Mouse (Mus musculus): ENCODE measurements around the gene Rxfp3. TPM values are rescaled to one million over a fixed set of nuclear protein-coding genes. Genes with fewer than 3 reads are reported as not detected.

The Rxfp3 gene
- polyA plus RNA-seq (2015; fragmentation: Nextera tagmentation; extraction: Ambion mirVana) = 0.04 and 0.05 TPM in 2 replicates

GRCm38 (mm10) chr15:11037711-11038110 is at the start of gene Rxfp3:
TSS of gene Rxfp3 (minus strand) at chr15:11037991.
- Histone ChIP-seq H3K27me3 (peaks cover 54% of the 10 kb centered on the region), H3K4me1 (peaks cover 17% of the 10 kb centered on the region), H3K4me3 (peak within 1 kb of the TSS; percentile 38), H3K9me3 (no peaks in the 10 kb centered on the region), H3K27ac (no peak within 1 kb of the TSS), H3K36me3 (no peaks in the 10 kb centered on the region), H3K9ac (no peak within 1 kb of the TSS), H3K4me2 (peak within 1 kb of the TSS; percentile 64)
- no peak for ATAC-seq (ENCODE audit: borderline replicate concordance, extremely low read depth, low FRiP score, low TSS enrichment)
- WGBS = 3% methylated on average over 16 of the region's 16 CpGs

GRCm38 (mm10) chr15:11084993-11085365 is 47.2 kb upstream of the Rxfp3 start:
- ATAC-seq (ENCODE audit: borderline replicate concordance, extremely low read depth, low FRiP score, low TSS enrichment) = no peak
- Histone ChIP-seq H3K9me3 (no peaks in the 10 kb centered on the region), H3K9ac (no peak overlapping the region), H3K27me3 (no peaks in the 10 kb centered on the region), H3K4me2 (no peak overlapping the region), H3K4me3 (no peak overlapping the region), H3K4me1 (peaks cover 6% of the 10 kb centered on the region; the same call in 1 of the 2 replicates), H3K36me3 (no peaks in the 10 kb centered on the region), H3K27ac (no peak overlapping the region)
- WGBS = 30% methylated on average over 1 of the region's 1 CpGs

- ATAC-seq (ENCODE audit: borderline replicate concordance, extremely low read depth, low FRiP score, low TSS enrichment) = no peak
- H3K27ac ChIP-seq = 0 out of 2 replicates have a peak overlapping the region, but pooled peaks have one; percentile 33
- peaks cover 6% of the 10 kb centered on the region; the same call in 1 of the 2 replicates for H3K4me1 ChIP-seq
- no peak overlapping the region for H3K4me3 ChIP-seq
- WGBS = 24% methylated on average over 9 of the region's 9 CpGs
- no peak overlapping the region for H3K4me2 ChIP-seq
- H3K27me3 ChIP-seq = no peaks in the 10 kb centered on the region
- H3K9ac ChIP-seq = no peak overlapping the region
- no peaks in the 10 kb centered on the region for H3K9me3 ChIP-seq
- no peaks in the 10 kb centered on the region for H3K36me3 ChIP-seq
Measured at GRCm38 (mm10) chr15:11084241-11084992, 46.6 kb upstream of the Rxfp3 start.

GRCm38 (mm10) chr15:11083678-11084077 is 45.9 kb upstream of the Rxfp3 start:
- H3K4me3 ChIP-seq = no peak overlapping the region
- WGBS = 90% methylated on average over 3 of the region's 3 CpGs
- no peaks in the 10 kb centered on the region for H3K9me3 ChIP-seq
- H3K27me3 ChIP-seq = no peaks in the 10 kb centered on the region
- ATAC-seq (ENCODE audit: borderline replicate concordance, extremely low read depth, low FRiP score, low TSS enrichment) = no peak; the same call in 1 of the 2 replicates
- H3K9ac ChIP-seq = no peak overlapping the region
- no peak overlapping the region for H3K4me2 ChIP-seq
- H3K36me3 ChIP-seq = no peaks in the 10 kb centered on the region
- H3K4me1 ChIP-seq = peaks cover 6% of the 10 kb centered on the region; the same call in 1 of the 2 replicates
- no peak overlapping the region for H3K27ac ChIP-seq

- no peak overlapping the region for H3K4me3 ChIP-seq
Measured at GRCm38 (mm10) chr15:11082961-11083569, 45.3 kb upstream of the Rxfp3 start.

GRCm38 (mm10) chr15:11075726-11076361 is 38.1 kb upstream of the Rxfp3 start:
- no peak overlapping the region for H3K4me2 ChIP-seq
- H3K9me3 ChIP-seq = no peaks in the 10 kb centered on the region
- H3K27me3 ChIP-seq = no peaks in the 10 kb centered on the region
- no peak overlapping the region for H3K9ac ChIP-seq
- WGBS = 78% methylated on average over 3 of the region's 3 CpGs
- H3K27ac ChIP-seq = no peak overlapping the region
- no peak overlapping the region for H3K4me3 ChIP-seq
- H3K36me3 ChIP-seq = no peaks in the 10 kb centered on the region
- no peak for ATAC-seq (ENCODE audit: borderline replicate concordance, extremely low read depth, low FRiP score, low TSS enrichment)
- H3K4me1 ChIP-seq = no peaks in the 10 kb centered on the region

More at GRCm38 (mm10) chr15:11082961-11083569, 45.3 kb upstream of the Rxfp3 start:
- Histone ChIP-seq H3K4me1 (peaks cover 6% of the 10 kb centered on the region; the same call in 1 of the 2 replicates), H3K9me3 (no peaks in the 10 kb centered on the region), H3K9ac (no peak overlapping the region), H3K4me2 (no peak overlapping the region), H3K27ac (no peak overlapping the region), H3K27me3 (no peaks in the 10 kb centered on the region), H3K36me3 (no peaks in the 10 kb centered on the region)
- no peak for ATAC-seq (ENCODE audit: borderline replicate concordance, extremely low read depth, low FRiP score, low TSS enrichment)
- 51% methylated on average over 8 of the region's 8 CpGs for WGBS

GRCm38 (mm10) chr15:11067891-11068290 is 30.1 kb upstream of the Rxfp3 start:
- H3K4me2 ChIP-seq = no peak overlapping the region
- no peak overlapping the region for H3K4me3 ChIP-seq
- peaks cover 27% of the 10 kb centered on the region for H3K4me1 ChIP-seq
- 65% methylated on average over 7 of the region's 7 CpGs for WGBS
- H3K36me3 ChIP-seq = no peaks in the 10 kb centered on the region
- H3K27me3 ChIP-seq = no peaks in the 10 kb centered on the region
- H3K27ac ChIP-seq = no peak overlapping the region
- H3K9ac ChIP-seq = no peak overlapping the region
- no peaks in the 10 kb centered on the region for H3K9me3 ChIP-seq
- ATAC-seq (ENCODE audit: borderline replicate concordance, extremely low read depth, low FRiP score, low TSS enrichment) = no peak

- H3K27ac ChIP-seq = peak overlapping the region; percentile 93
- peak overlapping the region; percentile 43 for H3K4me3 ChIP-seq
- peak overlapping the region; percentile 44 for H3K9ac ChIP-seq
- no peak for ATAC-seq (ENCODE audit: borderline replicate concordance, extremely low read depth, low FRiP score, low TSS enrichment)
- H3K27me3 ChIP-seq = no peaks in the 10 kb centered on the region
- 13% methylated on average over 5 of the region's 5 CpGs for WGBS
- H3K9me3 ChIP-seq = no peaks in the 10 kb centered on the region
- H3K4me1 ChIP-seq = peaks cover 29% of the 10 kb centered on the region
- H3K36me3 ChIP-seq = no peaks in the 10 kb centered on the region
- peak overlapping the region; percentile 72 for H3K4me2 ChIP-seq
Measured at GRCm38 (mm10) chr15:11066299-11066698, 28.5 kb upstream of the Rxfp3 start.

- H3K27ac ChIP-seq = peak overlapping the region; percentile 93
- no peaks in the 10 kb centered on the region for H3K9me3 ChIP-seq
Measured at GRCm38 (mm10) chr15:11065528-11066171, 27.9 kb upstream of the Rxfp3 start.

GRCm38 (mm10) chr15:11064558-11065411 is 27.0 kb upstream of the Rxfp3 start, which contains the start of gene Adamts12:
TSS of gene Adamts12 (plus strand) at chr15:11064790.
- Histone ChIP-seq H3K27me3 (no peaks in the 10 kb centered on the region), H3K4me1 (peaks cover 29% of the 10 kb centered on the region), H3K4me2 (peak within 1 kb of the TSS; percentile 72), H3K36me3 (no peaks in the 10 kb centered on the region), H3K9me3 (no peaks in the 10 kb centered on the region), H3K9ac (peak within 1 kb of the TSS; percentile 44), H3K4me3 (peak within 1 kb of the TSS; percentile 43), H3K27ac (peak within 1 kb of the TSS; percentile 93)
- 1% methylated on average over 24 of the region's 25 CpGs for WGBS
- ATAC-seq (ENCODE audit: borderline replicate concordance, extremely low read depth, low FRiP score, low TSS enrichment) = peak; percentile 94

More at GRCm38 (mm10) chr15:11065528-11066171, 27.9 kb upstream of the Rxfp3 start:
- Histone ChIP-seq H3K9ac (peak overlapping the region; percentile 44), H3K4me3 (peak overlapping the region; percentile 43), H3K27me3 (no peaks in the 10 kb centered on the region), H3K36me3 (no peaks in the 10 kb centered on the region), H3K4me2 (peak overlapping the region; percentile 72), H3K4me1 (peaks cover 29% of the 10 kb centered on the region)
- WGBS = 2% methylated on average over 9 of the region's 9 CpGs
- ATAC-seq (ENCODE audit: borderline replicate concordance, extremely low read depth, low FRiP score, low TSS enrichment) = no peak

- peak overlapping the region; percentile 43 for H3K4me3 ChIP-seq
- peak overlapping the region; percentile 72 for H3K4me2 ChIP-seq
- no peaks in the 10 kb centered on the region for H3K36me3 ChIP-seq
- no peak overlapping the region for H3K9ac ChIP-seq
- no peaks in the 10 kb centered on the region for H3K9me3 ChIP-seq
- H3K27ac ChIP-seq = peak overlapping the region; percentile 93
- 3% methylated on average over 1 of the region's 2 CpGs for WGBS
- H3K27me3 ChIP-seq = no peaks in the 10 kb centered on the region
- ATAC-seq (ENCODE audit: borderline replicate concordance, extremely low read depth, low FRiP score, low TSS enrichment) = peak; percentile 48
- peaks cover 29% of the 10 kb centered on the region for H3K4me1 ChIP-seq
Measured at GRCm38 (mm10) chr15:11064160-11064557, 26.4 kb upstream of the Rxfp3 start.
